Mouse (Mus musculus) liver, embryonic 14.5 days (tissue): ENCODE measurements around the gene Map2k5. TPM values are rescaled to one million over a fixed set of nuclear protein-coding genes. Genes with fewer than 3 reads are reported as not detected.

Source experiments
- ATAC-seq: fragments of 200-750 bp; cut with Nextera tagmentation; 2 replicates; pipeline ENCODE4 v1.8.0; 2017; ENCODE audit warnings: moderate number of reproducible peaks, mild to moderate bottlenecking, moderate library complexity; ENCODE audit not compliant: insufficient read depth
- DNase-seq, 3 experiments: peaks; one replicate each; pipeline ENCODE4 v3.0.0-alpha.2; 2012 to 2013; ENCODE audit warnings: low read depth in 3 of 3, low spot score in 3 of 3
- H3K27ac ChIP-seq: fragments of 300-500 bp; sonication (generic); 2 replicates; pipeline ENCODE4 v1.5.1; 2014; ENCODE audit warnings: moderate library complexity, mild to moderate bottlenecking, control low read depth, inconsistent platforms
- H3K27me3 ChIP-seq: fragments of 300-500 bp; sonication (generic); 2 replicates; pipeline ENCODE4 v1.6.1; 2014; ENCODE audit warnings: mild to moderate bottlenecking, low read length, moderate library complexity; ENCODE audit not compliant: control insufficient read depth, insufficient read depth
- H3K36me3 ChIP-seq: fragments of 300-500 bp; sonication (generic); replicated peaks from 2 replicates; pipeline ENCODE4 v1.6.1; 2014; ENCODE audit warnings: low read depth; ENCODE audit not compliant: control insufficient read depth, insufficient read depth
- H3K4me1 ChIP-seq, 2 experiments: fragments of 200-500 bp in 1 of 2; fragments of 300-500 bp in 1 of 2; sonication (generic) in 1 of 2; replicated peaks; 2 replicates each; pipeline ENCODE4 v1.6.1; 2012 to 2014; ENCODE audit warnings: antibody characterized with exemption in 1 of 2, inconsistent platforms in 1 of 2, low read length in 1 of 2; ENCODE audit not compliant: control insufficient read depth in 2 of 2, insufficient read depth in 2 of 2
- H3K4me2 ChIP-seq: fragments of 300-500 bp; sonication (generic); 2 replicates; pipeline ENCODE4 v1.6.1; 2014; ENCODE audit warnings: low read depth, mild to moderate bottlenecking, control low read depth, moderate library complexity
- H3K4me3 ChIP-seq, 2 experiments: fragments of 200-500 bp in 1 of 2; fragments of 300-500 bp in 1 of 2; sonication (generic) in 1 of 2; 2 replicates each; pipeline ENCODE4 v1.5.1; 2012 to 2014; ENCODE audit warnings: low read depth in 2 of 2, low read length in 2 of 2, mild to moderate bottlenecking in 2 of 2, control low read depth in 1 of 2, inconsistent platforms in 1 of 2, moderate library complexity in 1 of 2; ENCODE audit not compliant: insufficient read depth in 1 of 2
- H3K9ac ChIP-seq: fragments of 300-500 bp; sonication (generic); replicated peaks from 2 replicates; pipeline ENCODE4 v1.6.1; 2014; ENCODE audit warnings: mild to moderate bottlenecking, control low read depth, moderate library complexity
- H3K9me3 ChIP-seq: fragments of 300-500 bp; sonication (generic); 2 replicates; pipeline ENCODE4 v1.6.1; 2016; ENCODE audit warnings: low read length, mixed read lengths; ENCODE audit not compliant: control insufficient read depth
- CTCF ChIP-seq: IDR thresholded peaks from 2 replicates; pipeline ENCODE4 v1.5.1; 2016; ENCODE audit warnings: antibody characterized with exemption, low read depth, control low read depth
- EP300 ChIP-seq: IDR thresholded peaks from 2 replicates; pipeline ENCODE4 v1.6.1; 2016; ENCODE audit warnings: antibody characterized with exemption, low read depth
- WGBS: fragments of 180-500 bp; shearing (Covaris S2); extraction: QIAGEN DNeasy Blood & Tissue Kit; methylation state at CpG from one replicate; pipeline ENCODE4 v1.1.7; 2014; ENCODE audit not compliant: insufficient replicate concordance; 5-methylcytosine and 5-hydroxymethylcytosine counted together
- polyA plus RNA-seq, 2 experiments: library from polyadenylated mRNA; depleted of rRNA in 1 of 2; stranded (reverse) in 1 of 2; unstranded in 1 of 2; fragments of >200 nt; fragmentation: Nextera tagmentation in 1 of 2; extraction: Ambion mirVana in 1 of 2; gene quantifications; 2 replicates each; pipeline versions ENCODE4 v1.2.1 to v1.2.3; 2012 to 2014

Map2k5 gene
- polyA plus RNA-seq, 2 experiments: 6.1 to 7.4 TPM

DNA sequence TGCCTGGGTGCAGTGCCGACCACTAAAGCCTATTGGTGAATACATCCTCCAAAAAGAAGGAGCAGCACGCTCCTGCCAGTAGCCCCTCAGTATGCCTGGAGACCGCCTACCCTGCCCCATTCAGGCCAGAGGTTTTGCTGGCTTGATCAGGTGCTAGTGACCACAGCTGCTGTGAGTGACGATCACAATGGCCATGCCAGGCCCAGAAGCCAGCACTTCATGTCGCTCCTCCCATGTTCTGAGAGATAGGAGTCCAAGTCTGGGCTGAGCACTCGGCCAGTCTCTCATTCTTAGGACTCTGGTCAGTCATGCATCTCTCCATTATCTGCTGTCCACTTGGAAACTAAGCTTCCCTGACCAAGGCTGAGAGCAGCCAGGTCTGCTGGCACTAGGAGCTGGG is 67.7 kb downstream of the Map2k5 start:
- H3K27ac ChIP-seq: no peak overlapping the region
- no peak for TF ChIP-seq CTCF
- no peak for TF ChIP-seq EP300
- H3K9me3 ChIP-seq: no peaks in the 10 kb centered on the region
- no peak for ATAC-seq
- H3K27me3 ChIP-seq: no peaks in the 10 kb centered on the region
- H3K4me1 ChIP-seq: peaks cover 0 to 2% of the 10 kb centered on the region in 2 experiments; a peak in 1 of 4 replicates
- DNase-seq: no peak
- no peak overlapping the region for H3K4me2 ChIP-seq
- no peaks in the 10 kb centered on the region for H3K36me3 ChIP-seq
- H3K4me3 ChIP-seq: no peak overlapping the region
- no peak overlapping the region for H3K9ac ChIP-seq
- WGBS: 76% methylated on average over 6 of the region's 6 CpGs

DNA sequence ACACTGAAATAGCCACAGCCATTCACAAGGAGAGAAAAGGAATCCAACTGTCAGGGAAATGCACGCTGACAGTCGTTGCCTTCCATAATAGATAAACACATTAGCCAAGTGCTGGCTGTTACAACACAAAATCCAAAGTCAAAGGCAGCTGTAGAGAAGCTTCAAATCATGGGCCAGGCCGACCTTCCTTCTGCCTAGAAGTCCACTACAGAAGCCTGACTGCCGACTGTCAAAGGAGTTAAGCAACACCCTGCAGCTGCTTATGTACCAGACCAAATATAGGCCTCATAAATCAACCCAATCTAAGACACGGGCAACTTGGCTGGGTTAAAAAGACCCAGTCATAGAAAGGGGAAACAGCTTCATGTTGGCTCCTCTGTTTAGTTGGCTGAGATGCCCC is 68.7 kb downstream of the Map2k5 start:
- ATAC-seq: no peak
- Histone ChIP-seq H3K9me3 (no peaks in the 10 kb centered on the region), H3K4me1 (peaks cover 0 to 2% of the 10 kb centered on the region in 2 experiments; a peak in 1 of 4 replicates), H3K4me3 (no peak overlapping the region), H3K4me2 (no peak overlapping the region), H3K27ac (no peak overlapping the region), H3K9ac (no peak overlapping the region), H3K27me3 (no peaks in the 10 kb centered on the region), H3K36me3 (no peaks in the 10 kb centered on the region)
- TF ChIP-seq CTCF (no peak), EP300 (no peak)
- no peak for DNase-seq
- WGBS: 27% methylated on average over 5 of the region's 5 CpGs

DNA sequence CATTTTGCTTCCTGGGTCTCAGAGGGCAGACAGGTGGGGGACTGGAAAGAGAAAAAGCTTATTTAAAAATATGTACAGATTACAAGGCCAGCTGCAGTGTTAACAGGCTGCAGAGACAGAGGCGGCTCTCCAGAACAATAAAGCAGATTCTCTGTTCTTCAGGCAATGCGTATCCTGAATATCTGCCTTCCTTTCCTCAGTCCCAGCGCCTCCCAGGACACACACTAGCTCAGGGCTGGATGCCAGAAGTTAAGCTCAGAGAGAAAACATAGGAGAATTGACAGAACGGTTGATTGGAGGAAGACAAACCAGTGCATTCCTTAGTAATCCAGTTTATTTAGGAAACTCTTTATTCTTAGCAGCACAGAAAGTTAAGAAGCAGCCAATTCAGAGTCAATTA is 69.3 kb downstream of the Map2k5 start:
- H3K27me3 ChIP-seq: no peaks in the 10 kb centered on the region
- no peaks in the 10 kb centered on the region for H3K9me3 ChIP-seq
- H3K27ac ChIP-seq: no peak overlapping the region
- H3K36me3 ChIP-seq: no peaks in the 10 kb centered on the region
- DNase-seq: no peak
- H3K4me3 ChIP-seq: no peak overlapping the region
- no peak for TF ChIP-seq CTCF
- TF ChIP-seq EP300: no peak
- WGBS: 77% methylated on average over 4 of the region's 4 CpGs
- H3K4me1 ChIP-seq: peaks cover 0 to 2% of the 10 kb centered on the region in 2 experiments; a peak in 1 of 4 replicates
- no peak overlapping the region for H3K9ac ChIP-seq
- ATAC-seq: no peak
- no peak overlapping the region for H3K4me2 ChIP-seq

DNA sequence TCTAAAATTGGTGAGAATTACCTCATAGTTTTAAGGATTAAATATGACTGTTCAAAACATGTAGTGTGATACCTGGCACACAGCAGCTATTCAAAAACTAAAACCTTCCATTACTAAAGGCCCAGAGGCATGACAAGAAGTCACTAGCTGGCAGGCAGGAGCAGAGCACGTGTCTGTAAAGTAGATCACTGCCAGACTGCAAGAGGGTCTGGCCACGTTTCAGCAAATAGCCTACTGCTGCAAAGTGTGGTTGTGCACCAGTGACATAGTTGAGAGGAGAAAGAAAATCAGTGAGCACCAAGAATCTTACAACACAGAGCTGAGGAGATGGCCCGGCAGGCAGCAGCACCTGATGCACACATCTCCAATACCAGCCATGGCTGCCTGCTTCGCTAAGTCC is 75.2 kb downstream of the Map2k5 start:
- Histone ChIP-seq H3K27me3 (no peaks in the 10 kb centered on the region), H3K4me2 (no peak overlapping the region), H3K9ac (no peak overlapping the region), H3K4me3 (no peak overlapping the region), H3K27ac (no peak overlapping the region), H3K9me3 (no peaks in the 10 kb centered on the region), H3K36me3 (no peaks in the 10 kb centered on the region; the same call in 1 of the 2 replicates), H3K4me1 (no peaks in the 10 kb centered on the region)
- no peak for ATAC-seq
- TF ChIP-seq EP300: no peak
- no peak for TF ChIP-seq CTCF
- no peak for DNase-seq
- WGBS: 74% methylated on average over 4 of the region's 4 CpGs

DNA sequence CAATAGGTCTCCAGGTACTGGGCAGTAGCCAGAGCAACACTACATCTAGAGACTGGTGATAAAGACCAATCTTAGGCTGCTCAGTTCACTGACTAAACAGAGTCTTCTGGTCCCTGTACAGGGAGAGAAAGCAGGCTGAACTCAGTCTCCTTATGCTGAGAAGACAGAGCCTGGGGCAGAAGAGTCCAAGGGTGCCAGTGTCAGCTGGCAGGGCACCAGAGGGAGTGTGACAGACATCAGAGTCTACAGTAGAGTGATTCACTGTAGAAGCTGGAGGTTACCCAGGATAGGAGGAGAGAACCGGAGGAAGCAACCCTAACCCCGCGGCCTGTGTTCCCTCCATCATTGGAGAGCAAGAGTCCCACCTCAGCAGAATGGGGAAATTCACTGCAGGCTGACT is 79.0 kb downstream of the Map2k5 start:
- Histone ChIP-seq H3K4me2 (no peak overlapping the region), H3K9ac (no peak overlapping the region), H3K9me3 (no peaks in the 10 kb centered on the region), H3K36me3 (no peaks in the 10 kb centered on the region; the same call in 1 of the 2 replicates), H3K27me3 (no peaks in the 10 kb centered on the region), H3K27ac (no peak overlapping the region), H3K4me1 (no peaks in the 10 kb centered on the region), H3K4me3 (no peak overlapping the region)
- ATAC-seq (no peak), DNase-seq (no peak)
- TF ChIP-seq CTCF (no peak), EP300 (no peak)
- WGBS: 93% methylated on average over 3 of the region's 3 CpGs
